Mouse (Mus musculus): ENCODE data around the gene Egfl8. TPM values are rescaled to one million over a fixed set of nuclear protein-coding genes. Genes with fewer than 3 reads are reported as not detected.

Egfl8 gene
- polyA plus RNA-seq, 1 experiment from 2014 or later, result 6.0 TPM

DNA sequence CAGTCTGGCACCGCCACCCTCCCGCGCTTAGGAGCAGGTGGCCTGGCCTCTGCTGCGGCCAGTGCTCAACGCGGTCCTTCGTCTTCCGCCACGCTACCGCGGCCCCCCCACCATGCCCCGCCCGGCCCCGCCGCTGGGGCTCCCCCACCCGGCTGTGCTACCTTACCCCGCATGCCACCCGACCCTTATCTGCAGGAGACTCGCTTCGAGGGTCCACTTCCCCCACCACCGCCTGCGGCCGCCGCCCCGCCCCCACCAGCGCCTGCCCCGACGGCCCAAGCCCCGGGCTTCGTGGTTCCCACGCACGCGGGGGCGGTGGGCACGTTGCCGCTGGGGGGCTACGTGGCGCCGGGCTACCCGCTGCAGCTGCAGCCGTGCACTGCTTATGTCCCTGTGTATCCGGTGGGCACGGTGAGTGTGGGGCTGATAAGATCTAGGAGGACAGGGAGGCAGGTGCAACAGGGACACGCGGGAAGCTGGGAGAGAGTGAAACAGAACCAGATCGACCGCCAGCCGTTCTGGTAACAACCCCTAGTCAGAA, 15.1 kb upstream of the Egfl8 start:
- Histone ChIP-seq H3K36me3 (no peaks in the 10 kb centered on the region), H3K27me3 (ENCODE audit: insufficient read depth, poor library complexity, severe bottlenecking) (peaks cover 64% of the 10 kb centered on the region), H3K27ac (peak overlapping the region; percentile 72), H3K4me1 (replicated peaks) (peaks cover 70% of the 10 kb centered on the region), H3K4me3 (peak overlapping the region; percentile 83), H3K9me3 (no peaks in the 10 kb centered on the region)
- WGBS, result 3% methylated on average over 48 of the region's 48 CpGs
- no peak for DNase-seq (ENCODE audit: low spot score)

DNA sequence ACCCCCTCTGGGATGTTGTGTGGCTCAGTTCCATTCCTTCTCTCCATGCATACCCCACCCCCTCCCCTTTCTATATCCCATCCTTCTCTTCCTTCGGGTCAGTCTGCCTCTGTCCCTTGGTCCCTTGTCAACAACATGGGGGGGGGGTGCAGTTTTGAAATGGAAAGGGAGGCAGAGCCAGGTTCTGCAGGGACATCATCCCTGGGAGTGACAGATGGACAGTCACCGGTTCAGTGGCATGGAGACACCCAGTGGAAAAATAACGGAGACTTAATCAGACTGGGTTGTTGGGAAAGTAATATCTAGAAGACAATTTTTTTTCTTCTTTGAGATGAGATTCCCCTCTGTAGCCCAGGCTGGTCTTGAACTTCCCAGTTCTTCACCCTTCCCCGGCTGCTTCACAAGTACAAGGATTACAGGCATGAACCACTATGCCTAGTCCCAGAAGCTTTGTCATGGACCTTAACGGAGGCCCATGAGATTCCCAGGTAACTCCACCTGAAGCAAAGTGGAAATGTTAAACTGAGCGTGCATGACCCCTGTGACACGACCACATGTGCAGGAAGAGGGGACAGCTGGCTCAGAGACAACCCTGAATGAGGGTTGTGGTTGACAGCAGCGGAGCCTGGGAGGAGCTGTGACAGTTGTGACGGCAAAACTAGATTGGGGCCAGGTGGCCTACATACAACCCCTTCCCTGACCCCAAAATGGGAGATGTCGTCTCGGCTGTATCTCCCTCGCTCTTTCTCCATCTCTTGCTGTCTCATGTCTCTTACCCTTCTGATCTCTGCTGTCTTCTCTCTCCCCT, 14.2 kb upstream of the Egfl8 start:
- H3K27ac ChIP-seq, result 0 out of 2 replicates have a peak overlapping the region, but pooled peaks have one; percentile 72

DNA sequence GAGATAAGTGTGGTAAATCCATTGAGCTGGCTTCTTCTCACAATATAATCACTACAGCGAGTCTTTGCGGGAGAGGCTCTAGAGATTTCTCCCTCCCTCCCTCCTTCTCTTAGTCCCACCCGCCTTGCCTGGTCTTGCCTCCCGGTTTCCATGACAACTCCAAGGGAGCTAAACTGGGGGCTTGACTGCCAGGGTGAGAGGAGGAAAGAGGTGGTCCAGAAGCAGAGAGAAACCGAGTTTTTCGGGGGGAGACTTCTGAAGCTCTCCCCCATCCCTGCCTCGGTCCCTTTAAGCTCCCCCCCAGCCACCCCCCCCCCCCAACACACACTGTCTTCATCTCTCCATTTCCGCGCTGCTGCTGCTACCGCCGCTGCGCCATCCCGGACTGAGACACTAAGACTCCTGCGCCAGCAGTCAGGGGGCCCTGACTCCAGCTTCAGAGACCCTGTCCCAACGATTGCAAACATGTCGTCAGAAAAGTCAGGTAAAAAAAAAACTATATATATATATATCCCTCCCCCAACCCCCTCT, 13.5 kb upstream of the Egfl8 start, which contains the start of gene Prrt1:
TSS of gene Prrt1 (plus strand) at position 313 of the 531 bp plus-strand sequence.
- WGBS, result 2% methylated on average over 16 of the region's 16 CpGs
- Histone ChIP-seq H3K36me3 (peaks cover 9% of the 10 kb centered on the region; the same call in 1 of the 2 replicates), H3K27ac (peak within 1 kb of the TSS; percentile 92), H3K9me3 (no peaks in the 10 kb centered on the region), H3K4me3 (peak within 1 kb of the TSS; percentile 83), H3K27me3 (ENCODE audit: insufficient read depth, poor library complexity, severe bottlenecking) (peaks cover 58% of the 10 kb centered on the region), H3K4me1 (replicated peaks) (peaks cover 72% of the 10 kb centered on the region)
- peak; percentile 49 for DNase-seq (ENCODE audit: low spot score)

More for the DNA sequence above, 14.2 kb upstream of the Egfl8 start:
- WGBS, result 10% methylated on average over 12 of the region's 12 CpGs
- Histone ChIP-seq H3K4me3 (peak overlapping the region; percentile 83), H3K9me3 (no peaks in the 10 kb centered on the region), H3K4me1 (replicated peaks) (peaks cover 72% of the 10 kb centered on the region), H3K27me3 (ENCODE audit: insufficient read depth, poor library complexity, severe bottlenecking) (peaks cover 58% of the 10 kb centered on the region), H3K36me3 (peaks cover 7% of the 10 kb centered on the region; the same call in 1 of the 2 replicates)
- DNase-seq (ENCODE audit: low spot score), result no peak

DNA sequence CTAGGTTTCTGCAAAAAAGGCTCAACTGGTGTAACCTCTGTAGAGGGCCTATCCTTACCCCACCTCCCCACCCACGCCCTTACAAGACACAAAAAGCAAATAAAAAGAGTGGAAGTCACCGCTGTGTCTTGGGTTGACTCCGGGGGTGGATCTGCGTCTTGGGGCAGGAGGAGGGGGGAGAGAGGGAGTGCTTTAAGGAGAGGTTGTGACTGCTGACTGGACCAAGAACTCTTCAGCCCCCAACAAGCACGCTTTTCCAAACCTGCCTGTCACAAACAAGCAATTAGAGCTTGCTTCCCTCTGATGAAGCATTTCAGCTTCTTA, 12.8 kb upstream of the Egfl8 start:
- Histone ChIP-seq H3K4me3 (peak overlapping the region; percentile 83), H3K4me1 (replicated peaks) (peaks cover 72% of the 10 kb centered on the region), H3K36me3 (peaks cover 9% of the 10 kb centered on the region; the same call in 1 of the 2 replicates), H3K27me3 (ENCODE audit: insufficient read depth, poor library complexity, severe bottlenecking) (peaks cover 54% of the 10 kb centered on the region), H3K9me3 (no peaks in the 10 kb centered on the region), H3K27ac (peak overlapping the region; percentile 92)
- no peak for DNase-seq (ENCODE audit: low spot score)
- 19% methylated on average over 5 of the region's 5 CpGs for WGBS

DNA sequence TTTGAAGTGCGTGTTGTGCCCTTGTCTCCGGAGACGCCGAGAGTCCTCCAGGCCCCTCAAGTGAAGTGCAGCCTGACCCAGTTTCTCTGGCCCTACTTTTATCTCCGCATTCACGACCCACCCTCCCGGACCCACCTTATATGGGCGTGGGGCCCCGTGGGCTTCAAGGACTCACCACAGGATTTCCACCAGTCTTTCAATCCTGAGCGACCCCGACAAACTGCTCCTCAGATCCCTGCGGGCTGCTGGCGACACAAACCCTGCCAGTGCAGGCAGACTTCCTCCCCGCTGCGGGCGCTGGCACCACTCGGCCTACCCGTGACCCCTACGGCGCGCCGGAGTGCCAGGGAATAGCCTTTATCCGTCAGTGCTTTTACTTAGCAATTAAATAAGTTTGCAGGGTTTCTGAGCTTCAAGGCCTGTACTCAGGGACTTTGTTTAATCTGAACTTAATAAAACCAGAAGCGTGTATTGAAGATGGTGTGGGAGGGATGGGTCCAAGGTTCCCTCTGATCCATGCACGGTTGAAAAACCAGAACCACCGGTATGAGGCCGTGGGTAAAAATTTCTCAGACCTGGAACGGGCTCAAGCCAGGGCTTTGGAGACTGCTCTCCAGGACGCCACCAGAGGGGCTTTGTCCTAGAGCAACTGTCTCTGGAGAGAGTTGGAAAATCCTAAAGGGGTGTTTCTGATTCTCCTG, 12.3 kb upstream of the Egfl8 start, which contains the start of gene Ppt2:
TSS of gene Ppt2 (minus strand) at position 568 of the 701 bp plus-strand sequence.
- WGBS, result 6% methylated on average over 29 of the region's 29 CpGs
- DNase-seq (ENCODE audit: low spot score), result no peak
- H3K27me3 ChIP-seq (ENCODE audit: insufficient read depth, poor library complexity, severe bottlenecking), result peaks cover 48% of the 10 kb centered on the region
- H3K36me3 ChIP-seq, result peaks cover 11% of the 10 kb centered on the region
- H3K27ac ChIP-seq, result peak within 1 kb of the TSS; percentile 92
- H3K9me3 ChIP-seq, result no peaks in the 10 kb centered on the region
- peaks cover 68% of the 10 kb centered on the region for H3K4me1 ChIP-seq (replicated peaks)
- H3K4me3 ChIP-seq, result peak within 1 kb of the TSS; percentile 83

- peaks cover 19% of the 10 kb centered on the region for H3K36me3 ChIP-seq
Observed at GRCm38 (mm10) chr17:34627093-34627942, 11.5 kb upstream of the Egfl8 start.

DNA sequence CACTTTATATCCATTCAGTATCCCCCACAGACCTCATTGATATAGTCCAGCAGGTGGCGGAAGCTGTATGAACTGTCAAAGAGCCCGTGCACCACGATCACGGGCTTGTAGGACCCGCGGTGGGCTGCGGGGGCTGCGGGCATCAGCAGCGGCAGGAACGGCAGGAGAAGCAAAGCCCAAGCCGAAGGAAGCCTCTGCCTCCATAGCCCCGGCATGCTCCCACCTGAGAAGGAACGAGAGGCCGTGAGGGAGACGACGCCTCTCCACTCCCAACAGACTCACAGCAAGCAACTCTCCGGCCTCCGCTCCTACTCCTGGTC, 11.0 kb upstream of the Egfl8 start:
- DNase-seq (ENCODE audit: low spot score), result peak; percentile 62
- Histone ChIP-seq H3K9me3 (no peaks in the 10 kb centered on the region), H3K4me1 (replicated peaks) (peaks cover 60% of the 10 kb centered on the region), H3K36me3 (peaks cover 25% of the 10 kb centered on the region), H3K27ac (peak overlapping the region; percentile 92), H3K4me3 (peak overlapping the region; percentile 83), H3K27me3 (ENCODE audit: insufficient read depth, poor library complexity, severe bottlenecking) (peaks cover 35% of the 10 kb centered on the region)
- WGBS, result under 1% methylated on average over 18 of the region's 18 CpGs

More at GRCm38 (mm10) chr17:34627093-34627942, 11.5 kb upstream of the Egfl8 start:
- Histone ChIP-seq H3K4me1 (replicated peaks) (peaks cover 66% of the 10 kb centered on the region), H3K27ac (peak overlapping the region; percentile 92), H3K4me3 (peak overlapping the region; percentile 83), H3K27me3 (ENCODE audit: insufficient read depth, poor library complexity, severe bottlenecking) (peaks cover 41% of the 10 kb centered on the region), H3K9me3 (no peaks in the 10 kb centered on the region)
- WGBS, result under 1% methylated on average over 45 of the region's 45 CpGs
- peak; percentile 93 for DNase-seq (ENCODE audit: low spot score)

- Histone ChIP-seq H3K4me3 (peak overlapping the region; percentile 83), H3K9me3 (no peaks in the 10 kb centered on the region), H3K4me1 (replicated peaks) (peaks cover 55% of the 10 kb centered on the region), H3K27ac (peak overlapping the region; percentile 92), H3K27me3 (ENCODE audit: insufficient read depth, poor library complexity, severe bottlenecking) (peaks cover 30% of the 10 kb centered on the region), H3K36me3 (peaks cover 30% of the 10 kb centered on the region)
- 54% methylated on average over 16 of the region's 16 CpGs for WGBS
- no peak for DNase-seq (ENCODE audit: low spot score)
Observed at GRCm38 (mm10) chr17:34626062-34626772, 10.4 kb upstream of the Egfl8 start.

- Histone ChIP-seq H3K27ac (no peak overlapping the region), H3K36me3 (peaks cover 35% of the 10 kb centered on the region), H3K9me3 (no peaks in the 10 kb centered on the region), H3K27me3 (ENCODE audit: insufficient read depth, poor library complexity, severe bottlenecking) (peaks cover 17% of the 10 kb centered on the region), H3K4me1 (replicated peaks) (peaks cover 43% of the 10 kb centered on the region), H3K4me3 (no peak overlapping the region)
- DNase-seq (ENCODE audit: low spot score), result no peak
- 97% methylated on average over 3 of the region's 3 CpGs for WGBS
Observed at GRCm38 (mm10) chr17:34624981-34625380, 9.2 kb upstream of the Egfl8 start.

DNA sequence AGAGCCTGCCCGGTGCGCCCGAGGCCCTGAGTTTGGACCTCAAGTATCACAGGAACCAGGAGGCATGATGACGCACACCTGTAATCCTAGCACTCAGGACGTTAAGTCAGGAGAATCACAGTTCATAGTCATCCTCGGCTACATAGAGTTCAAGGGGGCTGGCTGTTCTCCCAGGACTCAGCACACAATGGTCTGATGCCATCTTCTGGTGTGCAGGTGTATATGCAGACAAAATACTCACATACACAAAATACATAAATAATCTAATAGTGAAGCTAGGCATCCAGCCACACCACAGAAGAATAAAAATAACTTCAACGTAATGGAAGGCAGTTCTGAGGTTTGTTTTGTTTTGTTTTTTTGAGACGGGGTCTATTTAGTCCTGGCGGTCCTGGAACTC, 7.4 kb upstream of the Egfl8 start:
- WGBS, result 88% methylated on average over 9 of the region's 9 CpGs
- Histone ChIP-seq H3K9me3 (no peaks in the 10 kb centered on the region), H3K27me3 (ENCODE audit: insufficient read depth, poor library complexity, severe bottlenecking) (no peaks in the 10 kb centered on the region), H3K4me1 (replicated peaks) (peaks cover 25% of the 10 kb centered on the region), H3K27ac (no peak overlapping the region), H3K36me3 (peaks cover 35% of the 10 kb centered on the region), H3K4me3 (no peak overlapping the region)
- DNase-seq (ENCODE audit: low spot score), result no peak

DNA sequence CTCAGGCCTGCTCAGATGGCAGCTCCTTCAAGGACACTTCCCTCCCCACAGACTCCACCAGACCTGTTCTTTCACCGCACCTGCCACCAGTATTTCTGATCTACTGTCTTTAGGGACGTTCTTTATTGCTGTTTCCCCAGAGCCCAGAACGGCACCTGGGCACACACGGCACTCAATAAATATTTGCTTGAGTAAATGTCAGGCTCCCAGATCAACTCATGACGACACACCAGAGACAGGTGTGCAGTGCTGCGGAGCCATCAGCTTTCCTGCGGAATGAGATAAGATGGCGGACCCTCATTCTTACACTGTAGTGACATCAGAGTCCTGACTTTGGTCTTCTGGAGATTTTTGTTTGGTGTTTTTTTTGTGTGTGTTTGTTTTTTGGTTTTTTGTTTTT, 5.2 kb upstream of the Egfl8 start:
- Histone ChIP-seq H3K27me3 (ENCODE audit: insufficient read depth, poor library complexity, severe bottlenecking) (no peaks in the 10 kb centered on the region), H3K27ac (no peak overlapping the region), H3K4me1 (replicated peaks) (peaks cover 14% of the 10 kb centered on the region), H3K9me3 (no peaks in the 10 kb centered on the region), H3K36me3 (peaks cover 50% of the 10 kb centered on the region), H3K4me3 (no peak overlapping the region)
- DNase-seq (ENCODE audit: low spot score), result no peak
- 93% methylated on average over 8 of the region's 8 CpGs for WGBS
